Mouse (Mus musculus) v-Abl transformed pro-B cells (cell line): Measurements from ENCODE around the gene Pcid2.
"Not testable (repeated sequence)": the region's sequence is repeated elsewhere in the genome, so short reads cannot be mapped to it uniquely, and the experiment has no call there.

ENCODE experiments used
- in situ Hi-C, 2 experiments: fragments of 400-800 bp; cut with MboI; formaldehyde crosslinking; loops; one replicate each; pipeline ENCODE4 v1.15.1; 2025; ENCODE audit not compliant: unreplicated experiment in 2 of 2

The Pcid2 gene

GRCm38 (mm10) chr8:13107990-13108638 lies 2.9 kb upstream of the Pcid2 start:
- in situ Hi-C loops = loop anchor here (25.0 kb wide), 3 partner anchors 479 to 679 kb away; partner anchors contain the start of genes Cdc16 (in 1 of the 2) and Upf3a (in 1 of the 2)

GRCm38 (mm10) chr8:13105908-13106551 lies 771 bp upstream of the Pcid2 start:
- in situ Hi-C loops = loop anchor here (25.0 kb wide), 3 partner anchors 481 to 681 kb away; partner anchors contain the start of genes Cdc16 (in 1 of the 2) and Upf3a (in 1 of the 2)

- in situ Hi-C loops = loop anchor here (25.0 kb wide), 3 partner anchors 483 to 683 kb away; partner anchors contain the start of genes Cdc16 (in 1 of the 2) and Upf3a (in 1 of the 2)
These were observed 570 bp downstream of the Pcid2 start for GRCm38 (mm10) chr8:13104691-13105086.

- in situ Hi-C loops = no loop called here
These were observed 27.7 kb downstream of the Pcid2 start for GRCm38 (mm10) chr8:13077542-13077941.

- in situ Hi-C loops = not testable (repeated sequence)
These were observed 29.7 kb downstream of the Pcid2 start for GRCm38 (mm10) chr8:13075579-13075978.

- in situ Hi-C loops = no loop called here
These were observed 30.2 kb downstream of the Pcid2 start for GRCm38 (mm10) chr8:13075044-13075443.

- in situ Hi-C loops = no loop called here
These were observed 32.0 kb downstream of the Pcid2 start for GRCm38 (mm10) chr8:13073255-13073654.

- in situ Hi-C loops = no loop called here
These were observed 42.1 kb downstream of the Pcid2 start for GRCm38 (mm10) chr8:13063112-13063511.

GRCm38 (mm10) chr8:13060441-13061150 lies 44.7 kb downstream of the Pcid2 start, which contains the start of gene Proz:
Proz (plus strand) TSS chr8:13060914.
- in situ Hi-C loops = no loop called here

- in situ Hi-C loops = no loop called here
These were observed 47.9 kb downstream of the Pcid2 start for GRCm38 (mm10) chr8:13057351-13057750.

- in situ Hi-C loops = no loop called here
These were observed 54.7 kb downstream of the Pcid2 start for GRCm38 (mm10) chr8:13050550-13050949.

- in situ Hi-C loops = no loop called here
These were observed 57.6 kb downstream of the Pcid2 start for GRCm38 (mm10) chr8:13047652-13048051.

GRCm38 (mm10) chr8:13041459-13041858 lies 63.8 kb downstream of the Pcid2 start:
- in situ Hi-C loops = no loop called here

GRCm38 (mm10) chr8:13039054-13039453 lies 66.2 kb downstream of the Pcid2 start:
- in situ Hi-C loops = no loop called here

- in situ Hi-C loops = no loop called here
These were observed 67.7 kb downstream of the Pcid2 start for GRCm38 (mm10) chr8:13037569-13037968.

- in situ Hi-C loops = no loop called here
These were observed 68.2 kb downstream of the Pcid2 start, which contains the start of gene F10 for GRCm38 (mm10) chr8:13037015-13037414. F10 (plus strand) TSS chr8:13037308.

- in situ Hi-C loops = no loop called here
These were observed 68.9 kb downstream of the Pcid2 start for GRCm38 (mm10) chr8:13036346-13036812.

GRCm38 (mm10) chr8:13028482-13028881 lies 76.8 kb downstream of the Pcid2 start:
- in situ Hi-C loops = no loop called here

- in situ Hi-C loops = no loop called here
These were observed 77.6 kb downstream of the Pcid2 start for GRCm38 (mm10) chr8:13027615-13028014.
